Mouse (Mus musculus) fat pad, adult 2 months (tissue): ENCODE results near the gene Mttp.
"Not testable (repeated sequence)": the region's sequence is repeated elsewhere in the genome, so short reads cannot be mapped to it uniquely, and the experiment has no call there.

Experiments
- DNase-seq: peaks from one replicate; pipeline ENCODE4 v3.0.0-alpha.2; 2011; ENCODE audit warnings: low read depth, low spot score; ENCODE audit errors: extremely low read depth

Mttp gene

GRCm38 (mm10) chr3:138138146-138138545 lies 6.6 kb downstream of the Mttp start:
- DNase-seq: not testable (repeated sequence)

- no peak for DNase-seq
These were observed 10.2 kb downstream of the Mttp start for GRCm38 (mm10) chr3:138134528-138134927.

GRCm38 (mm10) chr3:138133916-138134315 lies 10.9 kb downstream of the Mttp start:
- DNase-seq: no peak

GRCm38 (mm10) chr3:138133463-138133862 lies 11.3 kb downstream of the Mttp start:
- DNase-seq: no peak

GRCm38 (mm10) chr3:138131168-138131567 lies 13.6 kb downstream of the Mttp start:
- DNase-seq: no peak

- no peak for DNase-seq
These were observed 14.1 kb downstream of the Mttp start for GRCm38 (mm10) chr3:138130692-138131091.

- DNase-seq: no peak
These were observed 15.7 kb downstream of the Mttp start for GRCm38 (mm10) chr3:138129110-138129509.

GRCm38 (mm10) chr3:138123842-138124241 lies 20.9 kb downstream of the Mttp start:
- no peak for DNase-seq

- DNase-seq: no peak
These were observed 23.3 kb downstream of the Mttp start for GRCm38 (mm10) chr3:138121461-138121860.

- no peak for DNase-seq
These were observed 25.2 kb downstream of the Mttp start for GRCm38 (mm10) chr3:138119444-138120105.

- DNase-seq: no peak
These were observed 25.9 kb downstream of the Mttp start for GRCm38 (mm10) chr3:138118831-138119230.

GRCm38 (mm10) chr3:138118392-138118791 lies 26.4 kb downstream of the Mttp start:
- no peak for DNase-seq

GRCm38 (mm10) chr3:138116871-138117270 lies 27.9 kb downstream of the Mttp start:
- no peak for DNase-seq

GRCm38 (mm10) chr3:138114106-138114505 lies 30.7 kb downstream of the Mttp start:
- no peak for DNase-seq

GRCm38 (mm10) chr3:138110910-138111782 lies 33.6 kb downstream of the Mttp start:
- DNase-seq: no peak

GRCm38 (mm10) chr3:138106887-138107286 lies 37.9 kb downstream of the Mttp start:
- DNase-seq: peak; percentile 62

- DNase-seq: no peak
These were observed 39.7 kb downstream of the Mttp start for GRCm38 (mm10) chr3:138105056-138105455.

- DNase-seq: no peak
These were observed 41.1 kb downstream of the Mttp start for GRCm38 (mm10) chr3:138103690-138104089.

GRCm38 (mm10) chr3:138101936-138102335 lies 42.8 kb downstream of the Mttp start:
- DNase-seq: no peak

- no peak for DNase-seq
These were observed 47.0 kb downstream of the Mttp start for GRCm38 (mm10) chr3:138097718-138098117.

- no peak for DNase-seq
These were observed 48.3 kb downstream of the Mttp start for GRCm38 (mm10) chr3:138096263-138097028.
